ENCODE assay signal across 21 mouse cellular contexts in genomic region chr11:20245316-20245715, GRCm38 (mm10). TPM values are rescaled to one million over a fixed set of nuclear protein-coding genes. Genes with fewer than 3 reads are reported as not detected.
A peak's percentile ranks its signal among the peaks of the same experiment; 100 is the strongest.
DNase-seq lines count a peak whose midpoint lies in the region; ATAC-seq lines count a peak whose summit lies in the region.
"Had no signal": no experiment of that assay in that cellular context is flagged by ENCODE, and none has a peak within 500 bp of the region (broad histone marks: within the 10 kb centered on the region; RNA-seq: fewer than 3 reads in every experiment).

No protein-coding gene starts in this region.

- intact Hi-C loops in heart, postnatal 10 days (cut with DNase I), result loop anchor here (5.0 to 10.0 kb wide), 3 partner anchors 33 to 421 kb away; no protein-coding TSS in a partner anchor

- H3K4me1 ChIP-seq in megakaryocyte, embryonic 14.5 days, result peaks cover 88% of the 10 kb centered on the region

- H3K36me3 ChIP-seq in megakaryocyte, embryonic 14.5 days (replicated peaks; ENCODE audit: low read length), result peaks cover 61% of the 10 kb centered on the region

- no peaks in the 10 kb centered on the region for H3K9me3 ChIP-seq in megakaryocyte, embryonic 14.5 days
- H3K9me3 ChIP-seq: forebrain, embryonic 10.5 days; forebrain, embryonic 13.5 days; heart, embryonic 12.5 days; heart, embryonic 15.5 days; hindbrain, embryonic 12.5 days; hindbrain, embryonic 15.5 days had no signal

- no peaks in the 10 kb centered on the region for H3K27me3 ChIP-seq in megakaryocyte, embryonic 14.5 days (replicated peaks)
- H3K27me3 ChIP-seq: forebrain, embryonic 13.5 days; heart, embryonic 12.5 days; heart, embryonic 15.5 days; hindbrain, embryonic 12.5 days; hindbrain, embryonic 15.5 days had no signal

- peak; percentile 55 for DNase-seq in heart, adult 11 months
- no peak for DNase-seq in heart, postnatal 10 days
- DNase-seq in CD4-positive helper T cell, adult 2 months (ENCODE audit: low read depth, low spot score), result peak; percentile 6
- DNase-seq in induced T-regulatory cell, adult 2 months (ENCODE audit: low read depth), result peak; percentile 55
- DNase-seq: adrenal gland, adult 2 months; adrenal gland, postnatal 14 days; cerebellum, adult 11 months; cerebellum, adult 2 months; cerebellum, postnatal 14 days; gastrocnemius, postnatal 10 days; gastrocnemius, postnatal 36 days had no signal

- no peak for ATAC-seq in megakaryocyte, adult 5-6 weeks (ENCODE audit: poor library complexity, severe bottlenecking)
- ATAC-seq: forebrain, embryonic 13.5 days; forebrain, embryonic 16.5 days; intestine, postnatal 0 days had no signal

- peak overlapping the region; percentile 47 for H3K4me3 ChIP-seq in megakaryocyte, embryonic 14.5 days (replicated peaks)
- H3K4me3 ChIP-seq: forebrain, embryonic 10.5 days; forebrain, embryonic 13.5 days; heart, embryonic 12.5 days; heart, embryonic 15.5 days; hindbrain, embryonic 12.5 days; hindbrain, embryonic 15.5 days had no signal

RNA-seq across cellular contexts. Expression of gene Cep68, which starts 3.9 kb away (rescaled TPM):
- total RNA-seq in heart, postnatal 10 days (2021), result 10 to 100 TPM; 40.0 to 42.7 TPM
- polyA plus RNA-seq in megakaryocyte, embryonic 14.5 days (2012; ENCODE audit: insufficient read depth, low replicate concordance), result 4.7 and 15.5 TPM in 2 replicates
- 5.8 and 8.3 TPM in 2 replicates for total RNA-seq in megakaryocyte, adult 5-6 weeks (2015)
- 7.4 and 7.6 TPM in 2 replicates for total RNA-seq in megakaryocyte, adult 5-6 weeks (2017)

RNA-seq across cellular contexts. Expression of gene Rab1a, which starts 44.1 kb away (rescaled TPM):
- 100 to 1,000 TPM; 163 to 167 TPM for total RNA-seq in heart, postnatal 10 days (2021)
- polyA plus RNA-seq in megakaryocyte, embryonic 14.5 days (2012; ENCODE audit: insufficient read depth, low replicate concordance), result 6.5 and 33.5 TPM in 2 replicates
- total RNA-seq in megakaryocyte, adult 5-6 weeks (2015), result 180 and 218 TPM in 2 replicates
- 91.3 and 119 TPM in 2 replicates for total RNA-seq in megakaryocyte, adult 5-6 weeks (2017)

Comparison
In these comparisons a context has a peak if more than half of its experiments do, and no peak if none do; other contexts are left out.
1. DNase-seq: peak in heart, adult 11 months (single experiment), CD4-positive helper T cell, adult 2 months (single experiment) and induced T-regulatory cell, adult 2 months (single experiment); none in heart, postnatal 10 days (0 of 2).
2. RNA of gene Cep68, which starts 3.9 kb away (total RNA-seq): 40.0 to 42.7 TPM in heart, postnatal 10 days; 5.8 to 8.3 TPM in megakaryocyte, adult 5-6 weeks; every median in the first group is over 4 times any median in the second.